Mouse (Mus musculus) adrenal gland, adult 18-20 months (tissue): ENCODE measurements around the gene Phf20. TPM values are rescaled to one million over a fixed set of nuclear protein-coding genes. Genes with fewer than 3 reads are reported as not detected.
"Not testable (repeated sequence)": the region's sequence is repeated elsewhere in the genome, so short reads cannot be mapped to it uniquely, and the experiment has no call there.

Source experiments
- DNase-seq, 2 experiments: peaks; one replicate each; pipeline ENCODE4 v3.0.0; 2021 to 2022; ENCODE audit warnings: low spot score in 2 of 2
- total RNA-seq, 2 experiments: library from RNA; stranded (reverse); gene quantifications; 1 replicate in 1 of 2; 2 replicates in 1 of 2; pipeline ENCODE4 v1.2.3; 2021

Gene Phf20
- total RNA-seq, 2 experiments from 2014 or later, result 32.3 to 42.2 TPM

DNA sequence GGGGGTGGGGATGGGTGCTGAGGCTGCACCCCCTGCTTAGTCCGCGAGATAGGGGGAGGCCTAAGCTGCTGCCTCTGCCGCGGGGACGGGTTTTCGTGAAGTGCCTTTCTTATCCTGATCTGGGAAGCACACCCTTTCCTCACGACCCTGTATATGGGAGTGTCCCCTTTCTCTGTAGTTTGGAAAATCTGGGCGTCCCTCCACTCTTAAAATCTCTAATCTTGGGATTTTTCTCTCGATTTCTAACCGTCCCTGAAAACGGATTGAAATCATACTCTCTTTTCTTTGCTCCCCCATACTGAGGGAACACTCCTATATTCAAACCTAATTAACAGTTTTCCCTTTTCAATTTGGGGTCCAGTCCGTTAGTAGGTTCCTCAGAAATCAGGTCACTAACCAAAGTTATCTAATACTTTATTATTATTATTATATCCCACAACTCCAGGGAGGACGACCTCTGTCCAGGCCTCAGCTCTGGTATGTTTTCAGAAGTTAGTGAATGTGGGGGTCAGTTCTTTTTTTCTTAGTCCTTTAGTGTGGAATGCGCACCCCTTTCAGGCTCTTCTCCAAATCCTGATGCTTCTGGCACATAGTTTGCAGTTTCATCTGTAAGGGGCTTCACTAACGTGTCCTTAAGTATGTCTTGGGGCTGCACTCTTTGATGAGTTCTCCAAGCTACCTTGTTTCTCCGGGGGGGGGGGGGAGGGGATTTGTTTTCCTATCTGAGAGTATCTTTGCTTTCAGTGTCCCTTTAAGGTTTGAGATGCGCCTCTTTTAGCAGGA lies 1.1 kb downstream of the Phf20 start:
- no peak for DNase-seq

DNA sequence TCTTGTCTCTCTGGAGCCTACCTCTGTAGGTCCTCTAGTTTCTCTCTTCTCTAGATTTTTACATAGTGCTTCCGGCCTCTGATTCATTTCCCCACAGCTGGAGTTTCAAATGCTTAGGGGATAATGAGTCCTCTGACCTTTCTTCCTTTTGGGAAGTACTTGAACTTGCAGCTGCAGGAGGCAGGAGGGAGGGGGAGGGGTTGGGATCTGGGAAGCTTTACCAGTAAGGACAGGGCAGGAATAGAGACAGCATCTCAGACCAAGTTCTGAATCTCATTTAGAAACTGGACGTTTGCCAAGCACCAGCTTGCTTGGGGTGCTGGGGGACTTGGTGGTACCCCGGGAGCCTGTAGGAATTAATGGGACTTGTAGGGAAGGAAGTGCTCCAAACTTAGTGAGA lies 3.7 kb downstream of the Phf20 start:
- DNase-seq, result no peak

DNA sequence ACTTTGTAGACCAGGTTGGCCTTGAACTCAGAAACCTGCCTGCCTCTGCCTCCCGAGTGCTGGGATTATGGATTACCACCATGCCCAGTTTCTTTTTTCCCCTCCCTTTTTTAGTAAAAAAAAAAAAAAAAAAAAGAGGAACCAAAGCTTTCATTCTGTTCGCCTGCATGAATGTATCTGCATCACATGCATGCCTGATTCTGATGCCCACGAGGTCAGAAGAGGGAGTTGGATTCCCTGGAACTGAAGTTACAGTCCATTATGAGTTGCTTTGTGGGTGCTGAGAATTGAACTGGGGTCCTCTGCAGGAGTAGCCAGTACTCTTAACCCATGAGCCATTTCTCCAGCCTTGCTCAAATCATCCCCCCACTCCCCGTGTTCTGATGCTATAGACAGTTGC lies 5.2 kb downstream of the Phf20 start:
- no peak for DNase-seq

DNA sequence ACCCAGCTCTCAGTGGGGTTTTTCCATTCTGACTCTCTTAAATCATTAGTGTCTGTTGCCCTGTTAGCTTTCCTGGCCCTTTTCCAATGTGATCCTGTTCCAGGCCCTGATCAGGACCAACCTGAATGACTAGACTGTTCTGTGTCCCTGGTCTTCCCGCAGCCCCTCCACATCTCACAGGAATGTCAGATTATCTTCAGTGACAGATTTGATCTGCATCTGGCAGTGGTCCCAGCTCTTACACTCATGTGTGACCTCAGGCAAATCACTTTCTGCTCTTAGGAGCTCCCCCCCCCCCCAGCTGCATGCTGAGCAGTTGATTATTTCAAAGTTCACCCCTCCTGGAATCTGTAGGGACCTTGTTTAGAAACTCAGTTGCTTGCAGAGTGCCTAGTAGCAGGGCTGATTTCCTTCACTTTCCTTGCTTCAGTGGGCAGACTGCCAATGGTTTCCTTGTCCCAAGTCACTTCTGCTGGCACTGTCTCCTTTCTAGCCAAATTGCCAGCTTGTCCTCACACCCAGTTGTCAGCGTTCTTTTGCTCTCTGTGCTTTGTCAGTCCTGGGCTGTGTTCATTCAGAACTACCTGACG lies 6.7 kb downstream of the Phf20 start:
- peak; percentile 48 to 50 for DNase-seq

DNA sequence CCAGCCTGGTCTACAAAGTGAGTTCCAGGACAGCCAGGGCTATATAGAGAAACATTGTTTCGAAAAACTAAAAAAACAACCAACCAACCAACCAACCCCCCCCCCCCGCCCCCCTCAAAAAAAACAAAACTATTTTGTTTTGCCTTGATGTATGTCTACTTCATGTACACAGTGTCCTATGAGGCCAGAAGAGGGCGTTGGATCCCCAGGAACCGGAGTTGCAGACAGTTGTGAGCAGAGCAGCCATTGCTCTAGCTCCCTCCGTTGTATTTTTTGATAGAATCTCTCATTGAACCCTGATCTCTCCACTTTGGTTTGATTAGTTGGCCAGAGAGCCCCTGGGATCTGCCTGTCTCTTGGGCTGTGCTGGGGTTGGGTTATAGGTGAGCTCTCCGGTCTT lies 7.7 kb downstream of the Phf20 start:
- no peak for DNase-seq

DNA sequence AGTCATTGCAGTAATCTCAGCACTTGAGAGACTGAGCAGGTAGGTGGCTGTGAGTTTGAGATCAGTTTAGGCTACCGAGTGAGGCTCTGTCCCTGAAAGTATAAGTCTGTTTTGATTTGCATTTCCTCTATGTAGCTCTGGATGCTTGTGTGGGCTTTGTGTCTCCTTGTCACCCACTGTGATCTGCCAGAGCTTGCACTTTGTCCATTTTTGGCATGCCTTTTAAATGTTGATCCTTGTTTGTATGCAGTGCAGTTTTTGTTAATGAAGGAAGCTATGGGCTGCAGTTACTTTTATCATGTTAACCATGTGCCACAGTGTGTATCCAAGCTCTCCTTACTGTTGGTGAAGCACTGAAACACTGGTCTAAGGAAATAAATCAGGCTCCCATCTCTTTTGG lies 21.5 kb downstream of the Phf20 start:
- DNase-seq, result no peak

DNA sequence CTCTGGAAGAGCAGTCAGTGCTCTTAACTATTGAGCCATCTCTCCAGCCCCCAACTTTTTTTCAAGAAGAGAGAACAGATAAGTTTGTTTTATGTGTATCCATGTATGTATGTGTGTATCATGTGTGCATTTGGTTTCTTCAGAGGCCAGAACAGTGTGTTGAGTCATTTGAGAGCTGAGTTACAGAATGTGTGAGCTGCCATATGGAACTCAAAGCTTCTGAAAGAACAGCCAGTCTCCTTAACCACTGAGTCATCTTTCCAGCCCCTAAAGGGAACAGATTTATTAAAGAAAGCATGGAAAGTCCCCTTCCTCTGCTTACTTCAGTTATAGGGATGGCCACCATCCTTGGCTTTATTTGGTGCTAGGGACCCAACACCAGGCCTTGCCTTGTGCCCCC lies 25.8 kb downstream of the Phf20 start:
- no peak for DNase-seq

DNA sequence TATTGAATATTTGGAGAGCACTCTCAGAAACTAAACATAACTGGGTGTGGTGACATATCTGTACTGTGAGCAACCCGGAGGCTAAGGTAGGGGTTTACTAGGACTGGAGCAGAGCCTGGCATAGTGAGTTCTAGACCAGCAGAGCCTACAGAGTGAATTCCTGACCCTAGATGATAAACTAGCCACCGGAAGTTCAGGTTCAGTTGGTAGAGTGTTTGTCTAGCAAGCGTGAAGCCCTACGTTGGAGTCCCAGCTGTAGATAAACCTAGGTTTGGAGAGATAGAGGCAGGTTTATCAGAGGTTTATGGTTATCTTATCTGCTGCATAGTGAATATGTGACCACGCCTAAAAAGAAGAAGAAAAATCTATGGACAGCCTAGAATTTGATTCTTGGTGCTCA lies 27.8 kb downstream of the Phf20 start:
- no peak for DNase-seq

DNA sequence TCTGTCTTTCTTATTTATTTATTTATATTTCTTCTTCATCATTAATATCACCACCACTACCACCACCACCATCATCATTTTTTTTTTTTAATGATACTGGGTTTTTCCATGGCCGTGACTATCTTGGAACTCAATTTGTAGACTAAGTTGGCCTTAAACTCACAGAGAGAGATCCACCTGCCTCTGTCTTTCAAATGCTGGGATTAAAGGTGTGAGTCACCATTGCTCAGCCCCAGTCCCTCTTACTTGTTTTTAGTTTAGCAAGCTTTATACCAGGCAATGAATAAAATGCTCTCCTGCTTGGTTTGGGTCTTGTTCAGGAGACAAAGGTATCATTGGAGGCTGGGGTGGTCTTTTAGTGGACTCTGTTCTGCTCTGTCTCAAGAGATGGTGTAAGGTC lies 31.4 kb downstream of the Phf20 start:
- no peak for DNase-seq

DNA sequence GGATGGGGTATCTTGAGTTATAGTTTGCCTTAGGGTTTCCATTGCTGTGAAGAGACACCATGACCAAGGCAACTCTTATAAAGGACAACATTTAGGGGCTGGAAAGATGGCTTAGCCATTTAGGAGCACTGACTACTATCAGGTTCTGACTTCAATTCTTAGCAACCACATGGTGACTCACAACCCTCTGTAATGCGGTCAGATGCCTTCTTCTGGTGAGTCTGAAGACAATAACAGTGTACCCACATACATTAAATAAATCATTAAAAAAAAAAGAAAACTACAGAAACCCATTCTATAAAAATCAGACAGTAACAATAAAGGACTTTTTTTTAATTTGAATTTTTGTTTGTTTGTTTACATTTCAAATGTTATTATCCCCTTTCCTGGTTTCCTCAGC lies 32.9 kb downstream of the Phf20 start:
- DNase-seq, result no peak

DNA sequence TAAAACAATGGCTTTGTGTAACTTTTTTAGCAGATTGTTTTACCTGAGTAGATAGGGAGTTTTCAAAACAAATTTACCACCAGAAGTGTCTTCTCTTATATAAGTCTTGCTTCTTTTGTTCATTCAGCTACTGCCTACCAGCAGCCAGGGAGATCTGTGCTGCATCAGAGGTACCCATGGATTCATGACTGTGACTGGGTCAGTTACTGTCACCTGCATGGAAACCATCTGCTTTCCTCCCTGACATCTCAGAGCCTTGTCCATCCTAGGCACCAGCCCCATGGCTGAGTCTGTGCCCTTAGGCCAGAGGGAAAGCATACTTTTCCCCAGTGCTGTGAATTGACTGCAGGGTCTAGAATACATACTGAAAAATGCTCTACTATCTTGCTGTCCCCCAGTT lies 35.1 kb downstream of the Phf20 start:
- DNase-seq, result no peak

DNA sequence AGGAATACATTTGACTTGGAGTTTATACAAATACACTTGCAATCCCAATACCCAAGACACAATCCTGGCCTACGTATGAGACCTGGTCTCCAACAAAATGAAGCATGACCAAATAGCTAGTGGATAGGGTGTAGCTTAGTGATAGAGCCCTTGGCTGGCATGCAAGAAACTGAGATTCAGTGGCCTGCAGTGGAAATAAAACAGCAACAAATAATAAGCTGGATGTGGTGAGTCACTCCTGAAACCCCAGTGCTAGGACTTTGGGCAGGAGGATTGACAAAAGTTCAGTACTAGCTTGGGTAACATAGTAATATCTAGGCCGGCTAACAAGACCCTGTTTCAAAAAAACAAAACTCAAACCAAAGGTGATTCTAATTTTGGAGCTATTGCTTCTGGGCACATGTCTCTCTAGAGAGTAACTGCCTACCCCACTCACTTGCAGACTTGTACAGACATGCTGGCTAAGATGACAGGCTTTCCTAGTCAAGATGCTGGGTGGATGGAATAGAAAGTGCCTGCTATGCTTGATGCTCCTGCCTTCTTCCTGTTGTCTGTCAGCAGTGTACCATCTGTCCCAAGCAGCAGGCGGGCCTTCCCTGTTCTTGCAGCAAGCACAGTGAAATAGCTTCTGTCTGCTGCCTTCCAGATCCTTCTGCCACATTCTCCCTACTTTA lies 37.1 kb downstream of the Phf20 start:
- DNase-seq, result no peak

DNA sequence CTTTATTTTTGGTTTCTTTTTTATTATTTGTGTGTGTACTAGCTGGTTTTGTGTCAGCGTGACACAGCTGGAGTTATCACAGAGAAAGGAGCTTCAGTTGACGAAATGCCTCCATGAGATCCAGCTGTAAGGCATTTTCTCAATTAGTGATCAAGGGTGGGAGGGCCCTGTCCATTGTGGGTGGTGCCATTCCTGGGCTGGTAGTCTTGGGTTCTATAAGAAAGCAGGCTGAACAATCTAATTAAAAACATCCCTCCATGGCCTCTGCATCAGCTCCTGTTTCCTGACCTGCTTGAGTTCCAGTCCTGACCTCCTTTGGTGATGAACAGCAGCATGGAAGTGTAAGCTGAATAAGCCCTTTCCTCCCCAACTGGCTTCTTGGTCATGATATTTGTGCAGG lies 37.8 kb downstream of the Phf20 start:
- DNase-seq, result not testable (repeated sequence)

DNA sequence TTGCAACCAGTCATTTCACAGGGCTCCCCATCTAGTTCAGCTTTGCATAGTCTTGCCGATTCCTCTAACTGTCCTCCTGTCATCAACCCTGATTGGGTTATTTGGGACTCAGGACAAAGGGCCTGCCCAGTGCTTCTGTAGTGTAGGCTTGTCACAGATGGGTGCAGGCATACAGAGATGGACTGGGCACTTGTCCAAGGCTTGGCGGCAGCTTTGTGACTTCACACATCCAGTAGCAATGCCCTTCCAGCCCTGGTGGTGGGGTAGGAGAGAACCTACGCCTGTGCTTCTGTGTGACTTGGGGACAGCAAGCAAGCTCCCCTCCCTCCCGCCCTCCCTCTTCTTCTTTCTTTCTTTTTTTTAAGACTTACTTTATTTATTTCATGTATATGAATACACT lies 39.6 kb downstream of the Phf20 start:
- DNase-seq, result peak; percentile 14 to 42

DNA sequence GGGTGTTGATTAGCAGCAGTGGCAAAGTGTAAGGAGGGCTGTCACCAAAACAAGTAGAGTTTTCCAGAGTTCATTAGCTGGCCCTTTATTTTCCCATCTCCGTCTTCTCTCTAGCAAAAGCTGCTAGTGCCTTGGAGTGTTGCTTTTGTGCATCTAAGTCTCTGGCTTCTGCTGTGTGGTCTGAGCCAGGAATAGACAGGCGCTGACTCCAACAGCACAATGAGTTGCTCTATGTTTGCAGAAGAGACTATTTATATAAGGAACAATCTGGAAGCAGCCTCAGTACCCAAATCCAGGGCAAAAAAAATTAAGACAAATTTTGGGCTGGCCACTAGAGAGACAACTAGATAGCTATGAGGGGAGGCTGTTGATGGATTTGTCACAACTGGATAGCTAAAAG lies 45.4 kb downstream of the Phf20 start:
- no peak for DNase-seq

DNA sequence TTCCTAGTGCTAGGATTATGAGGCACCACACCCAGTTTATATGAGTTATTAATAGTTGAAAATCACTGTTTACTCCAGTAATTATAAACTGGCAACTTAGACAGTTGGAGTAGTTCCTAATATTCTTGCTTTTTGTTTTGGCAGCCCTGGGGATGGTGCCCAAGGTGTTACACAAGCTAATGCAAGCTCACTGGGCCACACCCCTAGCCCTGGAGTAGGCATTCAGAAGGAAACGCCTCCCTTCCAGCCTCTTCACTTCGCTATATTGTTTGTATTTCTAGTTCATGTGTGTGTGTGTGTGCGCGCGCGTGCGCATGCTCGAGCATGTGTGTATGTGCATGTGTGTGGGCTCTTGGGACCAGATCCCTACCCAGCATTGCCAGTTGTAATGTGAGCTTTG lies 46.7 kb downstream of the Phf20 start:
- DNase-seq, result no peak

DNA sequence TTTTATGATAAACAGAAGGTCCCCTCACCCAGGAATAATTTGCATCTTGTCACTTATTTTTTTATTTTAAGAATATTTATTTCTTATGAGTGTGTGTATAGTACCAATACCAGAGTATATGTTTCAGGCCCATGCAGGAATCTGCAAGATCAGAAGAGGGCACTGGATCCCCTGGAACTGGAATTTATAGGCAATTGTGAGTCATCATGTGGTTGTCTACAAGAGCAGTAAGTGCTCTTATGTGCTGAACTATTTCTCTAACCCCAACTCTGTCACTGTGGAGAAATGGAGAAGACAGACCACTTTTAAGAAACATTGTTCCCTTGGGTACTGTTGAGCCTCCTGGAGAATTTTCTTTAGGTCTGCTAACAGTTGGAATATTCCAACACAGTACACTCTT lies 51.3 kb downstream of the Phf20 start:
- DNase-seq, result no peak

DNA sequence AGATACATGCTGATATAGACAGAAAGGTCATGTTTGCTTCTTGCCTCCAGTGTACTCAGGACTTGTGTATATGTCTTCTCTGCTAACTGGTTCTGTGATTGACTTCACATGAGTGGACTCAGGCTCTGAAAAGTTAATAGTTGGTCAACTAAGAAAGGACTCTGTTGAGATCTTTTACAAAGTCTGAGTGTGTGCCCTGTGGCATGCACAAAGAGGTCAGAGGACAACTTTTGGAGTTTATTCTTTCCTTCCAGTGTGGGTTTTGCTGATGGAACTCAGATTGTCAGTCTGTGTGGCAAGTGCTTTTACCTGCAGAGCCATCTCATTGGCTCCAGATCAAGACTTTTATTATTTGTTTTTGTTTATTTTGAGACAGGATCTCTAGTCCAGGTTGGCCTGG lies 54.5 kb downstream of the Phf20 start:
- DNase-seq, result no peak

DNA sequence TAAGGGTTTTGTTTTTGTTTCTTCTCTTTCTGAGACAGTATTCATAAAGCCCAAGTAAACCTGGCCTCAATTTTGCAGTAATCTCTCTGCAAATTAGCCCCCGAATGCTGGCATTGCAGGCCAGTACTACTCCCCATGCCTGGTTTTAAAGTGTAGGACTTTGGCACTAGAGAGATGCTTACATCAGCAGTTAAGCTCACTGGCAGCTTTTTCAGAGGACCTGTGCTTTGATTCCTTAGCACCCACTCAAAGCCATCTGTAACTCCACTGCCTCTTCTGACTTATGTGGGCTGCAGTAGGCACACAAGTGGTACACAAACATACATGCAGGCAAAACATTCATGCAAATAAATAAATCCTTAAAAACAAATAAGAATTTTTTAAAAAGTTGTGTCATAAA lies 55.0 kb downstream of the Phf20 start:
- no peak for DNase-seq

DNA sequence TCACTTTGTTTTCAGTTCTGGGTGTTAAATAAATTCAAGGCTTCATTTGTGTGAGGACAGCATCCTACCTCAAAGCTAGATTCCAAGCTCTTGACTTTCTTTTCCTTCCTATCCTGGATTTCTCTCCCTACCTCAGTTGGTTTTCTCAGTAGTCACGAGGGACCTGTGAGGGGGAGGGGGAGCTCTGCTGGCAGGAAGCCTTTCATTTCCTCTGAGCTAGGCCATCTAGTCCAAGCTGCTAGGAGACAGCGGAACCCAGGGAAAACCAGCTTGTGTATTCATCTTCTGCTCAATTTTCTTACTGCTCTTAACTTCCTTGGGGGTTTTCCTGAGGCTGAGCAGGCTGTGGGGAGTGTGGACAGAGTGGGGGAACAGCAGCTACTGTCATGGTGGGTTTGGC lies 60.8 kb downstream of the Phf20 start:
- no peak for DNase-seq

DNA sequence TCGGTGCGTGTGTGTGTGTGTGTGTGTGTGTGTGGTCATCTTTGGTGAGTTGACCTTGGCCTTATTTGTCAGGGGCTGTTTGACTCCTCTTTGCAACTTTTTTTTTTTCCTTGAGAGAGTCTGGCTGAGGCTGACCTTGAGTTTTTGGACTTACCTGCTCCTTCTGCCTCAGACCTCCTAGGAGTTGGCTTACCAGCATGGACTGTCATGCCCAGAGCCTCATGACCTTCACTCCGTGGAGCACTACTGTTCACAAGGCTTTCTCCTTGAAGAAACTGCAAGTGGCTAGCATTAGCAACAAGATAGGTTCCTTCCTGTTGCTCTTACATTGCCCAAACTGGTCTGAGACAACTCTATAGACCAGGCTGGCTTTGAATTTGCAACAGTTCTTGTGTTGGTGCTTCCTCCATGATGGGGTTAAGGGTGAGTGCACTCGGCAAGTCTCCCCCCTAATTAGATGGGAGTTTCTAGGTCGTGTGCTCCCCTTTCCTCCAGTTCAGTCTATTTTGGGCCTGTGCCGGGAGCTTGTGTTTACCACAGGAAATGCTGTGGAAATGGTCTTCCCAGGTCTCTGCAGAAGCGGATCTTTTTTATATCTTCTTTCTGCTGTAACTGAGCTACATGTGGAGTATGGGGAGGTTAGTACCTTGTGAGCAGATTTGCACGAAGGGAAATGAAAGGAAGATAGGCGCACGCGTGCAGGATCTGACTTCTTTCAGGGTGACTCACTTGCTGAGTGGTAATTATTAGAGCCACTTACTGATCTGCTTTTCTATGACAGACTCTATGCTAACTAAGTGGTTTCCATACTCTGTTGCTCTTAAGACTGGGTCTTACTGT lies 61.9 kb downstream of the Phf20 start:
- DNase-seq, result peak in 1 of 2 experiments; percentile 15

DNA sequence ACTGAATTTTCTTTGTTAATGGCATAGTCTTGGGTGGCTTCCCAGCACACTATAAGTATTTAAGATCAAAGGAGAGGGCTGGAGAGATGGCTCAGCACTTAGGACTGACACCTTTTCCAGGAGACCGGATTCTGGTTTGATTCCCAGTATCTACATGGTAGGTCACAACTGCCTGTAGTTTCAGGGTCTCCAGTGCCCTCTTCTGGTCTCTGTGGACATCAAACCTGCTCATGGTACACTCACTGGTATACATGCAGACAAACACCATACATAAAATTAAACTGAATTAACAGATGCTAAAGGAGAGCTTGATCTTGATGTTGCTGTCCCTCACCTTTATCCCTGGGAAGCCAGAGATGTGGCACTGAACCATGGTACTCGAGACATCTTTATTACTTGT lies 64.7 kb downstream of the Phf20 start:
- DNase-seq, result no peak
